Mouse (Mus musculus) ES-E14 (cell line): ENCODE results near the gene Inhba.

ENCODE experiments used
- CHD2 ChIP-seq: IDR thresholded peaks from 2 replicates; pipeline ENCODE4 v1.6.1; 2014; ENCODE audit warnings: mild to moderate bottlenecking, low read depth, low read length, inconsistent platforms
- HCFC1 ChIP-seq: IDR thresholded peaks from 2 replicates; pipeline ENCODE4 v1.6.1; 2012; ENCODE audit warnings: low read length, inconsistent platforms, borderline replicate concordance; ENCODE audit not compliant: insufficient read depth
- MAFK ChIP-seq: IDR thresholded peaks from 2 replicates; pipeline ENCODE4 v1.6.1; 2014; ENCODE audit warnings: mild to moderate bottlenecking, low read depth, low read length, inconsistent platforms; ENCODE audit not compliant: insufficient read depth
- ZC3H11A ChIP-seq: IDR thresholded peaks from 2 replicates; pipeline ENCODE4 v1.6.1; 2012; ENCODE audit warnings: low read depth, mild to moderate bottlenecking, inconsistent platforms, low read length, borderline replicate concordance
- ZNF384 ChIP-seq: IDR thresholded peaks from 2 replicates; pipeline ENCODE4 v1.6.1; 2012; ENCODE audit warnings: low read depth, low read length, inconsistent platforms

- TF ChIP-seq HCFC1 (no peak), CHD2 (no peak), ZC3H11A (no peak), ZNF384 (no peak), MAFK (no peak)
These were observed 65.6 kb downstream of the Inhba start for GRCm38 (mm10) chr13:16077276-16077675.
